Mouse (Mus musculus) liver (tissue): ENCODE data around the gene Adam30.
A peak's percentile ranks its signal among the peaks of the same experiment; 100 is the strongest.

Experiments
- DNase-seq: peaks from one replicate; pipeline ENCODE4 v3.0.0-alpha.2; 2020; ENCODE audit warnings: mixed read lengths

Adam30 gene

GRCm38 (mm10) chr3:98187777-98188176 lies 27.3 kb downstream of the Adam30 start:
- no peak for DNase-seq

- peak; percentile 18 for DNase-seq
These were observed 37.5 kb downstream of the Adam30 start for GRCm38 (mm10) chr3:98197711-98198532.

GRCm38 (mm10) chr3:98199747-98200146 lies 39.3 kb downstream of the Adam30 start:
- DNase-seq = no peak

GRCm38 (mm10) chr3:98203282-98203681 lies 42.9 kb downstream of the Adam30 start:
- DNase-seq = no peak

GRCm38 (mm10) chr3:98206977-98207376 lies 46.5 kb downstream of the Adam30 start:
- DNase-seq = no peak

- DNase-seq = no peak
These were observed 48.7 kb downstream of the Adam30 start for GRCm38 (mm10) chr3:98209161-98209560.

- no peak for DNase-seq
These were observed 50.4 kb downstream of the Adam30 start for GRCm38 (mm10) chr3:98210860-98211259.

- no peak for DNase-seq
These were observed 51.1 kb downstream of the Adam30 start for GRCm38 (mm10) chr3:98211301-98212081.
